Mouse (Mus musculus) heart, embryonic 12.5 days (tissue): ENCODE results near the gene Gm26602. TPM values are rescaled to one million over a fixed set of nuclear protein-coding genes. Genes with fewer than 3 reads are reported as not detected.
"Not testable (repeated sequence)": the region's sequence is repeated elsewhere in the genome, so short reads cannot be mapped to it uniquely, and the experiment has no call there.

ENCODE experiments used
- ATAC-seq: fragments of 200-750 bp; cut with Nextera tagmentation; 2 replicates; pipeline ENCODE4 v1.8.0; 2017; ENCODE audit warnings: moderate TSS enrichment, moderate library complexity; ENCODE audit not compliant: insufficient number of reproducible peaks, low FRiP score
- H3K27ac ChIP-seq: fragments of 300-500 bp; sonication (generic); 2 replicates; pipeline ENCODE4 v1.5.1; 2016; ENCODE audit warnings: mild to moderate bottlenecking, moderate library complexity; ENCODE audit not compliant: poor library complexity, severe bottlenecking
- H3K27me3 ChIP-seq: fragments of 300-500 bp; sonication (generic); replicated peaks from 2 replicates; pipeline ENCODE4 v1.6.1; 2016; ENCODE audit warnings: mild to moderate bottlenecking, moderate library complexity
- H3K36me3 ChIP-seq: fragments of 300-500 bp; sonication (generic); 2 replicates; pipeline ENCODE4 v1.6.1; 2016; ENCODE audit warnings: mild to moderate bottlenecking, moderate library complexity
- H3K4me1 ChIP-seq: fragments of 300-500 bp; sonication (generic); replicated peaks from 2 replicates; pipeline ENCODE4 v1.6.1; 2016; ENCODE audit warnings: mild to moderate bottlenecking
- H3K4me2 ChIP-seq: fragments of 300-500 bp; sonication (generic); 2 replicates; pipeline ENCODE4 v1.6.1; 2016; ENCODE audit warnings: mild to moderate bottlenecking, moderate library complexity
- H3K4me3 ChIP-seq: fragments of 300-500 bp; sonication (generic); 2 replicates; pipeline ENCODE4 v1.5.1; 2016; ENCODE audit warnings: mild to moderate bottlenecking
- H3K9ac ChIP-seq: fragments of 300-500 bp; sonication (generic); 2 replicates; pipeline ENCODE4 v1.6.1; 2016; ENCODE audit warnings: mild to moderate bottlenecking, moderate library complexity
- H3K9me3 ChIP-seq: fragments of 300-500 bp; sonication (generic); replicated peaks from 2 replicates; pipeline ENCODE4 v1.6.1; 2016; ENCODE audit warnings: mild to moderate bottlenecking, moderate library complexity
- WGBS: fragments of 180-500 bp; shearing (Covaris S2); methylation state at CpG from one replicate; pipeline ENCODE4 v1.1.7; 2016; 5-methylcytosine and 5-hydroxymethylcytosine counted together
- polyA plus RNA-seq: library from polyadenylated mRNA; unstranded; fragments of >200 nt; fragmentation: Nextera tagmentation; extraction: Ambion mirVana; gene quantifications from 2 replicates; pipeline ENCODE4 v1.2.1, GENCODE M21; 2016

Gene Gm26602
- polyA plus RNA-seq, 1 experiment from 2014 or later, result 19.3 TPM

DNA sequence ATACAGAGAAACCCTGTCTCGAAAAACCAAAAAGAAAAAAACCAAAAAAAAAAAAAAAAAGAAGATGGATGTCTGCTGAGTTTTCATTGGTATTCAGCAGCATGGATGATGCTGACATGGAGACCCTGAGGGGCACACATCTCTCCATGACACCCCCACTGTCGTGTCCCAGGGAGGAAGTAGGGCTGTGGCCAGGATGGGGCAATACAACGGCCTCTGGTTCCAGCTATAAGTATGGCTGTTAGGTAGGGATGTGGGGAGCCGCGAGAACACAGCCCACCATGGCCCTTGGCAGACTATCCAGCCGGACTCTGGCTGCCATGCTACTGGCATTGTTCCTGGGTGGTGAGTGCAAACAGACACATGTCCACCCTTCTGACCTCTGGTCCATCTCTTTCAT, 24.6 kb upstream of the Gm26602 start, which contains the start of gene Elane:
TSS of gene Elane (plus strand) at position 194 of the 400 bp plus-strand sequence.
- no peak within 1 kb of the TSS for H3K27ac ChIP-seq
- H3K36me3 ChIP-seq, result no peaks in the 10 kb centered on the region
- no peak within 1 kb of the TSS for H3K4me3 ChIP-seq
- WGBS, result 79% methylated on average over 6 of the region's 6 CpGs
- peaks cover 24% of the 10 kb centered on the region for H3K27me3 ChIP-seq
- ATAC-seq, result no peak
- no peak within 1 kb of the TSS for H3K4me2 ChIP-seq
- no peak within 1 kb of the TSS for H3K9ac ChIP-seq
- H3K4me1 ChIP-seq, result peaks cover 18% of the 10 kb centered on the region
- H3K9me3 ChIP-seq, result no peaks in the 10 kb centered on the region

DNA sequence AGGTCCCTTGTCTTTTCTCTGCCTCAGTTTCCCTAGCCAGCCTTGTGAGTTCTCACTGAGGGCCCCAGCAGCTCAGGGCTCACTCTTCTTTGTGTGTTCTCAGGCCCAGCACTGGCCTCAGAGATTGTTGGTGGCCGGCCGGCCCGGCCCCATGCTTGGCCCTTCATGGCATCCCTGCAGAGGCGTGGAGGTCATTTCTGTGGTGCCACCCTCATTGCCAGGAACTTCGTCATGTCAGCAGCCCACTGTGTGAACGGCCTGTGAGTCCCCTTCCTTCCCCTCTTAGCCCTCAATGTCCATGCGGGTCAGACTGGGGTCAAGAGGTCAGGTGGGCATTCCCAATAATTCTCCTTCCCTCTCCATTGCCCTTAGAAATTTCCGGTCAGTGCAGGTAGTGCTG, 24.0 kb upstream of the Gm26602 start:
- Histone ChIP-seq H3K27me3 (peaks cover 30% of the 10 kb centered on the region), H3K9me3 (no peaks in the 10 kb centered on the region), H3K36me3 (no peaks in the 10 kb centered on the region), H3K4me2 (no peak overlapping the region), H3K27ac (no peak overlapping the region), H3K9ac (no peak overlapping the region), H3K4me3 (no peak overlapping the region), H3K4me1 (peaks cover 17% of the 10 kb centered on the region)
- WGBS, result 82% methylated on average over 8 of the region's 8 CpGs
- ATAC-seq, result no peak

DNA sequence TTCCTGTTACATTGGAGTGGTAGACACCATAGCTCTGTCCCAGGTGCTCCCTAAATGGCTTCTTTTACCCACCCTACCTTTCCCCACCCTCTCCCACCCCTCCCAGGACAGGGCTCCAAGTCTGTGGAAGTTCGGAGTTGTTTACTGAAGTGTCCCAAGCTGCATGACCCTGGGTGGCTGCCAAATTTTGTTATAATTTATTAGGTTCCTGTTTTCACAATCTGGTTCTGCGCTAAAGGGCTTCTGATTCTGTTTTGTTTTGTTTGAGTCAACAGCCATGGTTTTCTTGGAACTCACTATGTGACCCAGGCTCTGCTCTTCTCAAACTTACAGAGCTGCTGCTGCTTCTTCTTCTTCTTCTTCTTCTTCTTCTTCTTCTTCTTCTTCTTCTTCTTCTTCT, 21.3 kb upstream of the Gm26602 start:
- Histone ChIP-seq H3K36me3 (peaks cover 4% of the 10 kb centered on the region), H3K4me1 (no peaks in the 10 kb centered on the region), H3K4me2 (no peak overlapping the region), H3K27ac (no peak overlapping the region), H3K27me3 (peaks cover 23% of the 10 kb centered on the region), H3K9me3 (no peaks in the 10 kb centered on the region), H3K9ac (no peak overlapping the region), H3K4me3 (no peak overlapping the region)
- no peak for ATAC-seq
- WGBS, result 84% methylated on average over 2 of the region's 2 CpGs

DNA sequence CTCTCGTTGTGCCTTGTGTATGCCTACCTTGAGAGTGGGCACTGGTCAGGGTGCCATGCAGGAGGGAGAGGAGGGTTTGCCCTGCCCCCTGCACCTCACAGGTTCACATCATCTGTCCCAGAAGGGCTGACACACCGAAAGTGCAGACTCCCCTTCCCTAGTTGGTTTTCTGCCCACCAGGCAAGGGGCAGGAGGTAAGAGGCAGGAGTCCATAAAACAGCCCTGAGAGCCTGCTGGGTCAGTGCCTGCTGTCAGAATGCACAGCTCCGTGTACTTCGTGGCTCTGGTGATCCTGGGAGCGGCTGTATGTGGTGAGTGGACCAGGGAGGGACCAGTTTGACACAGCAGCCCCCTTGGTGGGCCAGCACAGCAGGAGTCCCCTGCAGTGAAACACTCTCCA, 20.0 kb upstream of the Gm26602 start, which contains the start of gene Cfd:
TSS of gene Cfd (plus strand) at position 184 of the 400 bp plus-strand sequence.
- WGBS, result 42% methylated on average over 5 of the region's 5 CpGs
- H3K4me2 ChIP-seq, result no peak within 1 kb of the TSS
- no peak within 1 kb of the TSS for H3K27ac ChIP-seq
- ATAC-seq, result no peak
- H3K36me3 ChIP-seq, result peaks cover 15% of the 10 kb centered on the region
- no peaks in the 10 kb centered on the region for H3K4me1 ChIP-seq
- H3K9ac ChIP-seq, result no peak within 1 kb of the TSS
- no peak within 1 kb of the TSS for H3K4me3 ChIP-seq
- peaks cover 23% of the 10 kb centered on the region for H3K27me3 ChIP-seq
- H3K9me3 ChIP-seq, result no peaks in the 10 kb centered on the region

DNA sequence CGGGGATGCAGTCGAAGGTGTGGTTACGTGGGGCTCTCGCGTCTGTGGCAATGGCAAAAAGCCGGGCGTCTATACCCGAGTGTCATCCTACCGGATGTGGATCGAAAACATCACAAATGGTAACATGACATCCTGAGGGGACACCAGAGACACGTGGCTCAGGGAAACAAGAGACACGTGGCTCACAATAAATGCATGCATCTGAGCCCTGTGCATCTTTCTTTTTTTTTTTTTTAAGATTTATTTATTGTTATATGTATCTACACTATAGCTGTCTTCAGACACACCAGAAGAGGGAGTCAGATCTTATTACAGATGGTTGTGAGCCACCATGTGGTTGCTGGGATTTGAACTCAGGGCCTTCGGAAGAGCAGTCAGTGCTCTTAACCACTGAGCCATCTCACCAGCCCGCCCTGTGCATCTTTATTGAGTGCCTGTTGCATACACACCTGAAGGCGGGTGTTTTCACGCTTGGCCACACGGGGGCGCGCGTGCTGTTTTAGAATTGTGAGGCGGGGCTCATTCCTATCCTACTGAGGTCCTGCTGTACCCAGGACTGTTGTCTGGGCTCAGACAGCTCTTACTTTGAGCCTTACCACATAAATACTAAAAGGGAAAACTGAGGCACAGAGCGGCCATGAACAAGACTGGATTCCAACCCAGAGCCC, 18.1 kb upstream of the Gm26602 start:
- not testable (repeated sequence) for H3K4me2 ChIP-seq, H3K4me3 ChIP-seq, H3K4me1 ChIP-seq, ATAC-seq, H3K9ac ChIP-seq, H3K27ac ChIP-seq, H3K9me3 ChIP-seq
- H3K36me3 ChIP-seq, result peaks cover 34% of the 10 kb centered on the region
- 43% methylated on average over 22 of the region's 22 CpGs for WGBS
- H3K27me3 ChIP-seq, result peaks cover 20% of the 10 kb centered on the region

DNA sequence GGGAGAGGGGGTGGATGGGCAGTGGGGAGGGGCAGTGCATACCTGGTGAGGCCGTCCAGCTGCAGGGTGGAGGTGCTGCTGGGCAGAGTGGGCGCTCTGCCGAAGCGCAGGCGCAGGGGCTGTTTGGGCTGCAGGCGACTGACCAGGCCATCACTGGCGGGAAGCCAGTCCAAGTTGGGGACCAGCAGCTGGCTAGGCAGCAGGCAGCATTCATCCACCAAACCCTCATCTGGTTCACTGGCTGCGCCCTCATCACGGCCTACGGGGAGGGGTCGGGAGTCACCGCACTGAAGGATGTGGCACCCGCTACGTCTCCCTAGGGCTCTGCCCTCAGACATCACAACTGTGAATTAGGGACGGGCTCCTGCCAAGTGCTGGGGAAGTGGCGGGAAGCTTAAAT, 14.3 kb upstream of the Gm26602 start:
- WGBS, result 91% methylated on average over 15 of the region's 16 CpGs
- H3K36me3 ChIP-seq, result peaks cover 58% of the 10 kb centered on the region
- H3K9me3 ChIP-seq, result no peaks in the 10 kb centered on the region

DNA sequence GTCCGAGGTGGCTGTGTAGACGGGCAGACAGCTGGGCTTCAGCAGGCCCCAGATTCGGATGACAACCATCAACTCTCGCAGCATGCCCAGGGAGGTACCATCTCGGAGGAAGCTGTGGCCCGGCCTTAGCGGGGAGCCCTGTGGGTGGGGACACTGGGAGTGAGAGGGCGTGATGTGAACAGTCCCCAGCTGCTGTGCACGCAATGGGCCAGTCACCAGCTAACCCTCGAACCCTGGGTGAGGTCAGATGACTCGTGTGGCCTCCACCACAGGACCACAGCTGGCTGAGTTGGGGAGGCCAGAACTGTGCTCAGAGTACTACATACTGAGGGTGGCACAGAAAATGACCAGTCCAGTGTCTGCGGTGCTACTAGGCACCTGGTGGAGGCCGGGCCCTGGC, 13.8 kb upstream of the Gm26602 start:
- H3K36me3 ChIP-seq, result peaks cover 62% of the 10 kb centered on the region
- H3K4me2 ChIP-seq, result no peak overlapping the region
- no peak overlapping the region for H3K27ac ChIP-seq
- H3K9ac ChIP-seq, result no peak overlapping the region
- H3K4me1 ChIP-seq, result no peaks in the 10 kb centered on the region; the same call in 1 of the 2 replicates
- 81% methylated on average over 13 of the region's 13 CpGs for WGBS
- peaks cover 2% of the 10 kb centered on the region; the same call in 1 of the 2 replicates for H3K27me3 ChIP-seq
- no peak overlapping the region for H3K4me3 ChIP-seq
- no peaks in the 10 kb centered on the region for H3K9me3 ChIP-seq
- no peak for ATAC-seq

More for the DNA sequence above, 14.3 kb upstream of the Gm26602 start:
- Histone ChIP-seq H3K4me2 (no peak overlapping the region), H3K27me3 (peaks cover 7% of the 10 kb centered on the region; the same call in 1 of the 2 replicates), H3K9ac (no peak overlapping the region), H3K4me3 (no peak overlapping the region), H3K4me1 (no peaks in the 10 kb centered on the region; the same call in 1 of the 2 replicates), H3K27ac (no peak overlapping the region)
- no peak for ATAC-seq

DNA sequence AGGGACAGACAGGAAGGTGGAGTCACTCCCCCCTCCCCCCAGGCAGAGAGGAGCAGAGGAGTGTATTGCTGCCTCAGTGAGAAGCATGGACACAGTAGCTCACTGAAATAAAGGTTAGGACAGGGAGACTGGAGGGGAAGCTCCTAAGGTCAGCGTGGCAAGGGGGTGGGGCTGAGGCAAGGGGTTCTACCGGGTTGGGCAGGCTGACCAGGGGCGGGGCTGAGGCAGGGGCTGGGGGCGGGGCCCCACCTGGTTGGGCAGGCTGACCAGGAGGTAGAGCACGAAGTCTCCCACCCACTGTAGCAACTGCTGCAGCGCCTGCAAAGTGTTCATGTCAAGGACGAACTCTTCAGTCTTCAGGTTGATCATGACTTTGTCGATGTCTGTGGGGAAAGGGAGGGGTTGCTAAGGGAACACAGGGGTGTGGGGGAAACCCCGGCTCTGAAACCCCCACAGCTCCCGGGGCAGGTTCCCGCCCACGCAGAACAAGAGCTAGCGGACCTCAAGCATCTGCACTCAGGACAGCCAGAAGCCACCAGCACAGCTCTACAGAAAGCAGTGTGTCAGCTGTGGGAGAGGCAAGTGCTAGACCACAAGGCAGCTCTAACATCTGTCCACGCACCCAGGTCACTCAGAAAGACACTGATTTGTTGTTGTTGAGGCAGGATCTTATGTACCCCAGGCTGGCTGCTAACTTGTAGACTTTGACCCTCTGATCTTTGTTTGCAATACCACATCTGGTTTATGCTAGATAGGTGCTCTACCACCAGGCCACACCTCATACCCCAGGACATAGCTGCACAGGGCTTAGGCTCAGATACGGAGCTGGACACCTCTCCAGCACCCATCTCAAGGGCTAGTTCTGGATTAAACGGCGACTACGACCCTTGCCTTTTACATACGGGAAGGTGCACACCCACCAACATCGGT, 13.1 kb upstream of the Gm26602 start:
- Histone ChIP-seq H3K27ac (no peak overlapping the region), H3K9ac (no peak overlapping the region), H3K9me3 (no peaks in the 10 kb centered on the region), H3K36me3 (peaks cover 67% of the 10 kb centered on the region), H3K4me2 (no peak overlapping the region), H3K4me3 (no peak overlapping the region), H3K4me1 (no peaks in the 10 kb centered on the region; the same call in 1 of the 2 replicates), H3K27me3 (no peaks in the 10 kb centered on the region)
- 50% methylated on average over 20 of the region's 20 CpGs for WGBS
- no peak for ATAC-seq

DNA sequence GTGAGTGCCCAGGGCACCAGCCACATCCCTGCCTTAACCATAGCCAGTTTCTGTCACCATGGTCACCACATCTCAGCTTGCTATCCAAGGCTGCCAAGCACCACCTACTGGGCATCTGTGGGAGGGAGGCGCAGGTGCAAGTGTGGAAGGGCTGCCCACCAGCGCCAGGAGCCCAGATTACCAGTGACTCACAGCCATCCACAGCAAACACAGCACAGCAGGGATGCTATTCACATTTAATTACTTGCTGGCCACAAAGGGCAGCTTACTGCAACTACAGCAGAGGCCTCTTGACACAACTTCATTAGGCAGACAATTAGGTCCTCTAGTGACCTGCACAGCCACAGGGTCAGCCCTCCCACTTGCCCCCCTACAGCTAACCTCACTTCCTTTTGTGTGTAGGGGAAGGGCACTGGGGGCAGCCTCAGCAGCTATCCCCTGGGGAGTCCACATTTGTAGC, 9.7 kb upstream of the Gm26602 start:
- Histone ChIP-seq H3K4me2 (no peak overlapping the region), H3K27ac (no peak overlapping the region), H3K9ac (no peak overlapping the region), H3K36me3 (peaks cover 81% of the 10 kb centered on the region), H3K4me3 (no peak overlapping the region), H3K4me1 (no peaks in the 10 kb centered on the region; the same call in 1 of the 2 replicates), H3K9me3 (no peaks in the 10 kb centered on the region), H3K27me3 (no peaks in the 10 kb centered on the region)
- 65% methylated on average over 2 of the region's 2 CpGs for WGBS
- ATAC-seq, result no peak

DNA sequence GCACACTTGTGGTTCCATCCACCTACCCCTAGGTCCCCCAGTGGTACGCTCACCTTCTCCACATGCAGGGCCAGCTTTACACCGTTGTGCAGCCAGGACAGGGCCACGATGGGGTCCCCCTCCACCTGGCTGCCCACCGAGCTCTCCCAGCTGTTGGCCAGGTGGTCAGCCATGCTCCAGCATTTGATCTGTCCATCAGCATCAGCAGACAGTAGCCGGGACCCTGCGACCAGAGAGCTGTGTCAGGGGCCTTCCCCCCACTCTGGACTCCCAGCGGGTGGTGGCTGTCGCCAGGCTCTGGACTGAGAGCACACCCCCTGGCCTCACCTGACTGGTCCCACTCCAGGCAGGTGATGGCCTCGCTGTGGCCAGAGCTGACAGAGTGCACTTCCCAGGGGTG, 3.9 kb upstream of the Gm26602 start:
- ATAC-seq, result no peak
- WGBS, result 92% methylated on average over 9 of the region's 9 CpGs
- no peaks in the 10 kb centered on the region for H3K9me3 ChIP-seq
- H3K27ac ChIP-seq, result no peak overlapping the region
- peaks cover 10% of the 10 kb centered on the region for H3K4me1 ChIP-seq
- H3K4me2 ChIP-seq, result no peak overlapping the region
- H3K4me3 ChIP-seq, result no peak overlapping the region
- H3K9ac ChIP-seq, result no peak overlapping the region
- H3K36me3 ChIP-seq, result peaks cover 66% of the 10 kb centered on the region
- H3K27me3 ChIP-seq, result no peaks in the 10 kb centered on the region

DNA sequence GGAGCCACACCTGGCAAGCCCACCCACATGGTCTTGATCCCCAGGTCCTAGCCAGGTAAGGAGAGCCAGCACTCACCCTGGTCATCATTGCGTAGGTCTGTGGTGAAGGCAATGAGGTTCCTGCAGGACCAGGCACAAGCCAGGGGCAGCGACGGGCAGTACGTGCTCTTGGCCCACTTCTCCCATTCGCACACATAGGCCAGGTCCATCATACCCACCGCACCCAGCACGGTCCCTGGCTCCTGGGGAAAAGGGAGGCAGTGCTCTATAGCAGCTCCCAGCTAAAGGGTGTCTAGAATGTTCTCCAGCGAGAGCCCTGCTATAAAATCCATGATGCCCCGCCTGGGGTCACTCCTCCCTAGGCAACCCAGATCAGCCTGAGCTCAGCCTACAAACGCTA, 3.2 kb upstream of the Gm26602 start:
- no peak for ATAC-seq
- H3K4me2 ChIP-seq, result peak overlapping the region; percentile 54; the same call in 1 of the 2 replicates
- H3K27me3 ChIP-seq, result no peaks in the 10 kb centered on the region
- H3K4me3 ChIP-seq, result no peak overlapping the region
- no peak overlapping the region for H3K9ac ChIP-seq
- peaks cover 10% of the 10 kb centered on the region for H3K4me1 ChIP-seq
- 94% methylated on average over 10 of the region's 10 CpGs for WGBS
- peaks cover 68% of the 10 kb centered on the region for H3K36me3 ChIP-seq
- no peaks in the 10 kb centered on the region for H3K9me3 ChIP-seq
- no peak overlapping the region for H3K27ac ChIP-seq
